Mouse (Mus musculus) urinary bladder, postnatal 14 days (tissue): ENCODE data around the gene Nr6a1.
A peak's percentile ranks its signal among the peaks of the same experiment; 100 is the strongest.

Source experiments
- DNase-seq: peaks from one replicate; pipeline ENCODE4 v3.0.0; 2021; ENCODE audit warnings: low spot score

Nr6a1 gene

GRCm38 (mm10) chr2:38874544-38875108 lies 52.9 kb downstream of the Nr6a1 start:
- no peak for DNase-seq

- no peak for DNase-seq
Observed at GRCm38 (mm10) chr2:38872730-38873129, 54.8 kb downstream of the Nr6a1 start.

- peak; percentile 12 for DNase-seq
Observed at GRCm38 (mm10) chr2:38866711-38867110, 60.8 kb downstream of the Nr6a1 start.

DNA sequence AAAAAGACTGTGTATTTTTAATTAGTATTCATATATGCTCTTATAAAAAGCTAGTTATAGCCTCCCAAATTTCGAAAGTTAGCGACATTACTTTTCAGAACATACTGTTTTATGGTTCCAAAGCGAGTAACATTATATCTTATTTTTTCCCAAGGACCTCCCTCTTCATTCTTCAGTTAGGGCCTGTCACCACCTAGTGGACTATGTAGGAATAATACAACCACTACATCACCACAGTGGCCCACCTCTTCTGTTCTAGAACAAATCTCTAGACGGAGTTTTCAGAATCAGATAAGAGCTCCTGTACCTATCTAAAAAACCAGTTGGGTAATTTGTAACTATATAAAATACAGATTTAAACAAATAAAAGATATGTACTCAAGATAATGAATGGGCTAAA lies 63.5 kb downstream of the Nr6a1 start:
- DNase-seq = peak; percentile 21

DNA sequence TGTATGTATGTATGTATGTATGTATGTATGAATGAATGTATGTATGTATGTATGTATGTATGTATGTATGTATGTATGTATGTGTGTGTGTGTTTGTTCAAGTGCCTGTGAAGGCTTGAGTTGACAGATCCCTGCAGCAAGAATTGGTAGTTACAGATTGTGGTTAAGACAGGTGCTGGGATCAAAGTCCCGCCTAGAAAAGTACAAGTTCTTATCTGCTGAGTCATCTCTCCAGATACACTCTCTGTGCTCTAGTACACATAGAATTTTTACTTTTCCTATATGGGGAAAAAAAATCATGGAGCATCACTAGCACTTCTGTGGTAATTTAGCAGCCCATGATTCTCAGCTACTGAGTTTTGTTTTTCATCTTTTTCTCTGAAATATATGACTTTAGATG lies 75.7 kb downstream of the Nr6a1 start:
- DNase-seq = no peak

DNA sequence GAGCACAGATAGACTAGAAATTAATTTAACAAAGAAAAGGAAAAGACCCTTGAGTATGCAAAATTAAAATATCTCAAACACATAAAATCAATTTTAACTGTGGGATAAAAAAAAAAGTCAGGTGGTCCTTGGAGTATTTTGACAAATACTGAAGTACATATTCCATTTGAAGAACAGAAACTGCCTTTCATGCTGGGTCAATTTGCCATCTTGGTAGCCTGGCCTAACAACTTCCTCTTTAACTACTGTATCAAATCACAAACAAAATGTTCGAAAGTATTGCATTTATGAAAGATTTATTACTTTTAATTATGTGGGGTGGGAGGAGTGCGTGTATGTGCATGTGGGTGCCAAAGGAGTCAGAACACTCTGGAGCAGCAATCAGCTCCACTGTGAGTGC lies 81.2 kb downstream of the Nr6a1 start:
- no peak for DNase-seq

DNA sequence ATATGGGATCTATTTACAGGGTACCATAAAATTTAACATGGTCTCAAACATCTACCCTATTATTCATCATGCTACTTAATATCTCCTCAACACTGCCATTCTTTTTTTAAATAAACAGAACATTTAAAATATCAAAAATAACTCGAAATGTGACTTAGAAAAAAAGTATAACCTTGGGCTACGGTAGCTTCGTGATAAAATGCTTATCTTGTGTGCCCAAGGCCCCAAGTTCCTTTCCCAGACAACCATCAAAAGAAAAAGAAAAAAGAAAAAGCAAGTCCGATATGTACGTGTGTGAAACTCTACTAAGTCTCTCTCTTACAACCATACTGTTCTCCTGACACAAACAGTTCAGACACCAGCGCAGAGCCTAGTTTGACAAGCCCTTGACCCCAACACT lies 92.0 kb downstream of the Nr6a1 start:
- no peak for DNase-seq

GRCm38 (mm10) chr2:38831976-38832375 lies 95.5 kb downstream of the Nr6a1 start:
- DNase-seq = no peak

- DNase-seq = no peak
Observed at GRCm38 (mm10) chr2:38829521-38829920, 98.0 kb downstream of the Nr6a1 start.

- DNase-seq = no peak
Observed at GRCm38 (mm10) chr2:38827801-38828306, 99.6 kb downstream of the Nr6a1 start.

- DNase-seq = no peak
Observed at GRCm38 (mm10) chr2:38826189-38826588, 101.3 kb downstream of the Nr6a1 start.

DNA sequence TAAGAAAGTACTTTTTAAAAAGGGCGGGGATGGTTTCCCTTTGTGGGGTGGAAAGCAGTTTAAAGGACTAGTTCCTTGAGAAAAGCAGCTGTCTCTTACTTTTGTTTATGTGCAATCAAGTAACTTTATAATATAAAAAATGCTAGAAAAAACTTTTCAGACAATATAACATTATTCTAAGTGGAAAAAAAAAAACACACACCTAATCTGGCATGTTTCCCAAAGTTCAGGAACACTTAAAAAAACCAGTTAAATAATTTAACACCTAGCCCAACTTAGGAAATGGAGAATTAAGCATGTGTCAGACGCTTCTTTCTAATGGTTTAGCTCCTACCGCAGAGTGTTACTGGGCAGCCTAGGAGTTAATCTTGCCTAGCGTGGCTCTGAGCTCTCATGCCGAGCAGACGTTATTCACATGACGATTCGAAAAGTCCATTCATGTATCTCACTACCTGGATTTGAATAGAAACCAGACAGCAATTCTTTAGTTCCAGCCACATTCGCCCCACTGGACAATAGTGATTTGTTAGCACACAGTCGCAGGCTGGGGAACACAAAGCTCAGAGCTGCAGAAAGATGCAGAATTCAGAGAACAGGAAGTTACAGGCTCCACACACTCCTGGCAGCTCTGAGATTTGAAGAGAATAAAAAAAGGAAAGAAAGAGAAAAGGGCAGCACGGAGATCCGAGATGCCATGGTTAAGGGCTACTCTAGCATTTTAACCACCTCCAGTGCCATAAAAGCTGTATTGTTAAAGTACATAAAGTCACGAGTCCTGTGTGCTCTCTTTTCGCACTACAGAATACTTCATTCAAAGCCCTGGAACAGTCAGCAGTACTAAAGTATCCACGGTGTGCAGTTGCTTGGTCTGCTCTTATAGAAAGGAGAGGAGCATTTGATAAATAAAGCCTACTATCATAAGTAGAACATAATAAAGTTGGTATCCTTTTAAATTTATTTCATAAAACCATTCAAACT lies 102.4 kb downstream of the Nr6a1 start:
- DNase-seq = no peak

GRCm38 (mm10) chr2:38823912-38824583 lies 103.4 kb downstream of the Nr6a1 start:
- DNase-seq = peak; percentile 20

DNA sequence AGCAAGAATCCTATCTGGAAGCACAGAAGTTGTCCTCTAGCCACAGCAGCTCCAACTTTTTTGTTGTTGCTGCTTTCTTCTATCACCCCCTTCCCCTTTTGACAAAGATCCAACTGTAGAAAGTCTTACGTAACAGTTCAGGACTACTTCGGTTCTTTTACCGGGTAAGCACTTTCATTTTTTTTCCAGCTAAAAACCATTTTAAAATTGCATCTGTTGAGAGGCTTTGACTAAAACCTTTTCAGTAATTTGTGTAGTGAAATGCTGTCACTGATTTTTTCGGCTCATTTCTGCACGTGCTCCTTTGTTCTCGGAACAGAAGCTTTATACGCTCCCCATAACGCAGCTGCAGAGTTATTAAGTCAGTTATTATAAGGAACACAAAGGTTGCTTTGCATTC lies 104.1 kb downstream of the Nr6a1 start:
- no peak for DNase-seq

GRCm38 (mm10) chr2:38822995-38823394 lies 104.5 kb downstream of the Nr6a1 start:
- peak; percentile 48 for DNase-seq

DNA sequence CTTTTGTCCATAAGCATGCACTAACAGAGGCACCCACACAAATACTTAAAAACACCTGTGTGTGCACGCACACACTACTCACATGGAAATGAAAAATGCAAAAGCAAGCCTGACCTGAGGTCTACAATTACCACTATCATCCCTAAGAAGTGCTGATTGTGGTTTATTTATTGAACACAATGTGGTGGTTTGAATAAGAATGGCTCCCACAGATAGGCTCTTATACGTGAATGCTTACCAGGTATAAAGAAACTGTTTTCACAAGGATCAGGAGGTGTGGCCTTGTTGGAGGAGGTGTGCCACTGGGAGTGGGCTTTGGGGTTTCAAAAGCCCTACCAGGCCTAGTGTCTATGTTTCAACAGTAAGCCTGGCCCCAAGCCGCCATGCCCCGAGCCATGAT lies 110.0 kb downstream of the Nr6a1 start:
- no peak for DNase-seq

DNA sequence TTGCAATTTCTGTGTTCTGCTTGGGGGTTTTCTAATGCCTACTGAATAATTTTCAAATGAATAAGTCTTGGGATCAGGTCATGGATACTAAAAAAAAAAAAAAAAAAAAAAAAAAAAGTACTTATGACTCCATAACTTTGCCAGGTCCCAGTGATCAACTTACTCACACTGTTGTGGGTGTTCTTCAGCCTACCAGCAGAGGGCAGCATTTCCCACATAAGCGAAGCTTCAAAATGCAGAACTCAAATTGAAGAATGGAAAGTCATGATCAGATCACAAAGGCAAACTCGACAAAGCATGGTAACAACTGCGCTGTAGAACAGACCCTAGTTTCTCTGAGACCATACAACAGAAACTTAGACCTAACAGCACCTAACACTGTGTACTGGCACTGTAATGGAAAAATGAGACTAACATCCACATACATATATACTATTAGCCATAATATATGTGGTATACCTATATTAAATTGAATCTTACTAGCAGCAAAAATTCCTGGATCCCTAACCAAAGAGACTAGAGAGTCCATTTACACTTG lies 130.3 kb downstream of the Nr6a1 start:
- DNase-seq = peak; percentile 75

DNA sequence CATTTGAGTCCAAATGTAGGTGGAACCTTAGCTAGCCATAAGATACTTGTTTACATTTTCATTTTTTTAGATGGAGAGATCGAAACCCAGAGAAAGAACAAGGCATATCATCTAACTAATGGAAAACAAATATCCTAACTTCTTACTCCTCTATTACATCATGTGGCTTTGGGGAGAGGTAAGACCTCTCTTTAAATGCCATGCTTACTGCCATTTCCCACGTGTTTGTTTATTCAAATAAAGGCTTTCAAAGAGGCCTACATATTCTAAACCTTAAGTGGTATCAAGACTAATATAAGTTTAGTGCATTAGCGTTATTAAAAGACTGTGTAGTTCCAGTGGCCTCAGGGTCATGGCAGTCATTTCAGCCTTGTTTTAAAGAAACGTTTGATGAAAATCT lies 140.2 kb downstream of the Nr6a1 start:
- DNase-seq = no peak

DNA sequence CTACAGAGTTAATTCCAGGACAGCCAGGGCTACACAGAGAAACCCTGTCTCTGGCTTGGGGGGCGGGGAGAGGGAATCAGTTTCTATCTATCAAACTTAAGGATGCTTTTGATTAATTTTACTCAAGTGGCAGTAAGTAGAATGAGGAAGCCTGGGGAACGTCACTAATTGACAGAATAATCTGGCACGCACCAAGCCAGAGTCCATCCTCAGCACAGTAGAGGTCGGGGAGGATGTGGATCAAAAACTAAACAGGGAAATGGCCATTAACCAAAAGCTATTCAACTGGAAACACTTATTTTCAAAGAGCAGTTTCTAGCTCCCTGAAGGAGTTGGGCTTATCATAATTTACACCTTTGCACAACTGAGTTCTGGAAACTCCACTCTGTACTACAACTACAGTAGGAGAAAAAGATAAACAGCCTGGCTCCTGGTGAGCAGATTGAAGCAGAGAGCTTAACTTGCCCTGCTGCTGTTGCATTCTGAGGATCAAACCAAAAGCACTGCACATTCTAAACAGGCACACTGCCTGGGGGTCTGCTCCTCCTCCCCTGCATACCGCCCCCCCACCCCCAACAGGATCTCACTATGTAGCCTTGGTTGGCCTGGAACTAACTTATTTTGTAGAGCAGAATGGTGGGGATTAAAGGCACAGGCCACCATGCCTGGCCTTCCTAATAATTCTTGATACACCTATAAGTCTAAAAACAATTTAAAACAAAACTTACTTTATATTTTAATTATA lies 141.1 kb downstream of the Nr6a1 start:
- no peak for DNase-seq

DNA sequence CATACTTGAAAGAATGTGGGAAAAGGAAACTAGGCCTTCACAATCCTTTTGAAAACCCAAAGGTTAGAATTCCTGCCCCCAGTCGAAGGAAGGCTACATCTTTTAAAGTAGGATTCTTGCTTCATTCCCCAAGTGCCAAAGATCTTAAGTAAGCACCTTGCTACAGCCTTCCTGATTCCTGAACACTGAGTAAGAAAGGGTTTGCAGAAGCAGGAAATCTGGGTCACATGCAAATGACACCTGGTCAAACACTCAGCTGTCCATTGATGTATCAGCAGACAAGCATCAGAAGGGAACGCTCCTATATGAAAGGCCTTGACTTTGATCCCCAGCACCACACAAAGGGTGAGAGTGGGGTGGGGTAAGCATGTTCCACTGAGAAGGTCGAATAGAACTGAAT lies 142.4 kb downstream of the Nr6a1 start:
- DNase-seq = no peak

- no peak for DNase-seq
Observed at GRCm38 (mm10) chr2:38784396-38784795, 143.1 kb downstream of the Nr6a1 start.

GRCm38 (mm10) chr2:38783364-38783763 lies 144.1 kb downstream of the Nr6a1 start:
- DNase-seq = no peak
